Mouse (Mus musculus) right cerebral cortex, postnatal 4 days (tissue): ENCODE data around the gene E2f6.

Experiments used
- DNase-seq: peaks from one replicate; pipeline ENCODE4 v3.0.0-alpha.2; 2022

E2f6 gene

DNA sequence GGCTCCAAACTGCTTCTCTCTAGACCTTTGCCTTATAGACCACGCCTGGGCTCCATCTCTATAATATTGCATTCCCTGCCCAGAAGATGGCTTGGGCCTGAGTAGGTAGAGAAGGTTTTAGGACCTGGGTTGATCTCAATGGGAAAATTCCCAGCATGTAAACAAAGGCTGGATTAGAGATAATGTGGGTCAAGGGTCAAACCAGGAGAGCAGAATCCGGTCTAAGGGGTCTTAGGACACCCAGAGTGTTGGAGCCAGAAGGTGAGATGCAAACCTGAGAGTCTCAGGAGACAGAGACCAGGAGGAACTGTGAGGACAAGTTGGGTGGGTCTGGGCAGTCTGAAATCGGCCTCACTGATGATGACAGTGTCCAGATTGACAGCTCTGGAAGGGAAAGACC lies 65.9 kb downstream of the E2f6 start:
- DNase-seq = no peak

- DNase-seq = no peak
Measured at GRCm38 (mm10) chr12:16877141-16877540, 66.4 kb downstream of the E2f6 start.

DNA sequence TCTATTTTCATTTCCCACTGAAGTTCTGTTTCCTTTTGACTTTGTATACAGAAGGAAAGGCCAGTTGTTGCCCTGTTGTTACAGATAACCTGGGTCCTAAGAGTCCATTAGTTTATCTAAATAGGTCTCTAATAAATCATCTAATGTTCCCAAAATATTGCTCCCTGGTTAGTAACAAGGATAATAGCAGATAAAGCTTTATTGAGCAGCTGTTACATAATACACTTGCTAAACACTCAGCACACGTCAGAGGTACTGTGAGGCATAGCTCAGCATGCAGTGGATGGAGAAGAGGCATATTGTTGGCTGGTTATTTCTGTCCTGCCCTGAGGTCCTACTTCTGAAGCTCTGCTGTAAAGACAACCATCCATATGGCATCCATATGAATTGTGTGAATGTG lies 66.9 kb downstream of the E2f6 start:
- DNase-seq = no peak

- DNase-seq = no peak
Measured at GRCm38 (mm10) chr12:16879369-16879768, 68.6 kb downstream of the E2f6 start.

DNA sequence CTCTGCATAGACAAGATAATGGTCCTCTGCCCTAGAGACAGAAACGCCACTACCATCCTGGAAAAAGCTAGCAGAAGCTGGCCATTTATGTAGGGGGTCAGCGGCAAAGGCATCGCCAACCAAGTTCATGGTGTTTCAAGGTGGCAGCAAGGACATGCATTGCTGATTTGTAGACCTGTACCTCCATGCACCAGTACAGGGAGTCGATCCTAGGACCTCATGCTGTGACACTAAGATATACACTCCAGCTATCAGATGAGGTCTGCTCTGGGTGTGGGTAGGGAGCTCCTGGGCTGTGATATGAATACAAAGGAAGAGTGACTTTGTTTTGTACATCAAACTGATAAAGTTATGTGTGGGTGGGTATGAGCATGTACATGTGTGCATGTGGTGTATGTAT lies 69.3 kb downstream of the E2f6 start:
- no peak for DNase-seq

DNA sequence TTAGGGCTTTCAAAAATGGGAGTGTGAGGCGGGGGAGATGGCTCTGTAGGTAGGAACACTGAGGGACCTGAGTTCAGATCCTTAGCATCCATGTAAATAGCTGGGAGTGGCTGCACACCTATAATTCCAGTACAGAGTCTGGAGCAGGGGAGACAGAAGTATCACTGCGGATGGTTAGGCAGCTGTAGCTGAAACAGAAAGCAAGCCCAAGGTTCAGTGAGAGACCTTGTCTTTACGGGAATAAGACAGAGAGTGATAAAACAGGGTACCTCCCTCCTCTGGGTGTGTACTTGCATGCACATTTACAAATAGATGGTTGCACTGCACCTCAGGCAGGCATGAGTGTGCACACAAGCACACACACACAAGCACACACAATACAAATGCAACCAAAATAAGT lies 71.7 kb downstream of the E2f6 start:
- DNase-seq = no peak

- no peak for DNase-seq
Measured at GRCm38 (mm10) chr12:16883111-16883510, 72.3 kb downstream of the E2f6 start.

DNA sequence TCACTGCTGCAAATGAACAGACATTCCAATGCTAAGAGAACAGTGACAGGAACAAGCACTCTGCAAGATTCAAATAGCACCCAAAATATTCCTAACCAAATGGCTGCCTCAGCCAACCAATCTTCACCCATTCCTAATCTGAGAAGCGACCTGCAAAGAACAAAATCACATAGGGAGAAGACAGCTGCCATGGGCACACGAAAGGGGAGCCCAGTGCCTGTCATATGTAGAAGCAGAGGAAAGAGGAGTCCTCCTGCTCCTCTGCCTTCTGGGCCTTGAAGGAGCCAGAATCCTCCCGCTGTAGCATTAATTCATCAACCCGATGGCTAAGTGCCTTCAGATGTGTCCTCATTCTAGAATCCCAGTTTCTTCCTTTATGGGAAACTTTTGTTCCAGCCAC lies 73.8 kb downstream of the E2f6 start:
- no peak for DNase-seq

GRCm38 (mm10) chr12:16886354-16886753 lies 75.6 kb downstream of the E2f6 start:
- no peak for DNase-seq
